Mouse (Mus musculus) granulocyte monocyte progenitor cell, adult 5-6 weeks (primary cell): ENCODE measurements around the gene Efna4. TPM values are rescaled to one million over a fixed set of nuclear protein-coding genes. Genes with fewer than 3 reads are reported as not detected.
A peak's percentile ranks its signal among the peaks of the same experiment; 100 is the strongest.

ENCODE experiments used
- ATAC-seq: replicated peaks from 2 replicates; pipeline ENCODE4 v1.8.0; 2016; ENCODE audit warnings: mild to moderate bottlenecking, moderate TSS enrichment, inconsistent platforms; ENCODE audit not compliant: poor library complexity, severe bottlenecking
- total RNA-seq, 2 experiments: library from RNA; stranded (forward) in 1 of 2; stranded (reverse) in 1 of 2; fragments of 200-712, 200-1000 nt in 1 of 2; fragments of >200 nt in 1 of 2; fragmentation: Nextera tagmentation in 1 of 2; gene quantifications; 2 replicates each; pipeline ENCODE4 v1.2.3; 2014 to 2017

Efna4 gene
- total RNA-seq (2014; fragmentation: Nextera tagmentation) (0.66 and 2.1 TPM in 2 replicates), total RNA-seq (2017) (not detected in 2 replicates)

DNA sequence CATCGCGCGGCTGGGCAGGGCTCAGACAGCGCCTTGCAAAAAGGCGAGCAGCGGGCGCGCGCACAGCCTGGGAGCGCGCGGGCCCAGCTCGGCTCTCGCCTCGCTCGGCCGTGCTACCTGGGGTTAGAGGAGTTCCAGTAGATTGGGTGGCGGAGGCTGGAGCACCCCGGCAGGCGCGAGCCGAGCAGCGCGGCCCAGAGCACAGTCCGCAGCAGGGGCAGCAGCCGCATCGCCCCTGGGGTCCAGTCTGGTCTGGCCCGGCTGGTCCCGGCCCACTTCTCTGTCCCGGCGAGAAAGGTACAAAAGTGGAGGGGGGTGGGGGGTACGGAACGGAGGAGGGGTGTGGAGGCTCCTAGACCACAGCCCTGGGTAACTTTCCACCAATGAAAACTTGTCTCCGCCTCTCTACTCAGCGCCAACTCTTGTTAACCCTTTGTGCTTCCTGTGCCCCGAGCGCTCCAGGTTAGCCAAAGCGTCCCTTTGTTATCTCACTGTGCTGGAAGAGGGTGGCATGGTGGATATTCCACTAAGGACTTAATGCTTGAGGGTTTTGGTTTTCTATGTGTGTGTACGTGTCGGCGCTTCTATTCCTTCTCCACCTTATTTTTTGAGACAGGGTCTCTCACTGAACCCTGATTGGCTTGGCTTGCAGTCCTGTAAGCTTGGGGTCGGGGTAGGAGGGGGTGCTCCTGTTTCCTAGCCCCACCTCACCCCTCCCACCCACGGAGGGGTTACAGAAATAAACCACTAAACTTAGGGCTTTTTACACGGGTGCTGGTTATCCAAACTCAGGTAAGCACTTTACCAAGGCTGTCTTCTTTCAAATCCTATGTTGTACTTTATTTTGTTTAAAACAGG, at the start of gene Efna4:
TSS of gene Efna4 (minus strand) at position 308 of the 858 bp plus-strand sequence.
- peak; percentile 29 for ATAC-seq

- no peak for ATAC-seq
Measured at GRCm38 (mm10) chr3:89386438-89387420, 48.9 kb upstream of the Efna4 start.

DNA sequence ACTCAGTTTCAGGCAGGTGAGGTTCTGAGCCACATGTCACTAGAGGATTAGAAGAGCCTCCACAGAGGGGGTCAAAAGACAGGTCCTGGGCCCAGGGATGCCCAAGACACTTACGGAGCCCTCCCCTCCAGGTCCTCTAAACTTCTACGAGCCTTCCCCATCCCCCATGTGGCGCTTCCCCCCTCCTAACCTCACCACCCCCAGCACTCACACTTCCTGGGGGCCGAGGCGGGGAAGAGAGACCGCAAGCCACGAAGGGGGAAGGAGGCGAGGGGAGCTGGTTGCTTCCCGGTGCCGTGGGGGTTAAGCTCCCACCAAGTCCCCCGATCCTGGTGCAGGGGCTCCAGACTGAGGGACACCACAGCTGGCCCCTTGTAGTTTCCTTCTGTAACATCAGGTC, 47.6 kb upstream of the Efna4 start:
- peak; percentile 31 for ATAC-seq

- no peak for ATAC-seq
Measured at GRCm38 (mm10) chr3:89384331-89385076, 46.7 kb upstream of the Efna4 start.

GRCm38 (mm10) chr3:89383651-89384255, 45.9 kb upstream of the Efna4 start:
- no peak for ATAC-seq

DNA sequence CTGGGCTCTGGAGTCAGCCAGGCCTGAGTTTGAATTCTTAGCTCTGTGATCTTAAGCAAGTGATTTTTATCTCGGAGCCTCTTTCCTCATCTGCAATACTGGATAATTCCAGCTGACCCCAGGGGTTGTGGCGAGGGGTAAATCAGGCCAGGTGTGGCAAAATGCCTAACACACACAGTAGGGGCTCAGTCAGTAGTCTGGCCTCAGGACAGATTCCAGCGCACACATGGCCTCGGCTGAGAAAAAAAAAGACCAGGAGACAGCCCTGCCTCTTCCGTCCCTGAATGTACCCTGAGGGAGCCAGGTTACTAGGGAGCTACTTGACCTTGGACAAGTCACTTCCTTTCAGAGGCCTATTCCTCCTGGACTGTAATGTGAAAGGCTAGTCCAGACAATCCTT, 45.1 kb upstream of the Efna4 start:
- no peak for ATAC-seq

DNA sequence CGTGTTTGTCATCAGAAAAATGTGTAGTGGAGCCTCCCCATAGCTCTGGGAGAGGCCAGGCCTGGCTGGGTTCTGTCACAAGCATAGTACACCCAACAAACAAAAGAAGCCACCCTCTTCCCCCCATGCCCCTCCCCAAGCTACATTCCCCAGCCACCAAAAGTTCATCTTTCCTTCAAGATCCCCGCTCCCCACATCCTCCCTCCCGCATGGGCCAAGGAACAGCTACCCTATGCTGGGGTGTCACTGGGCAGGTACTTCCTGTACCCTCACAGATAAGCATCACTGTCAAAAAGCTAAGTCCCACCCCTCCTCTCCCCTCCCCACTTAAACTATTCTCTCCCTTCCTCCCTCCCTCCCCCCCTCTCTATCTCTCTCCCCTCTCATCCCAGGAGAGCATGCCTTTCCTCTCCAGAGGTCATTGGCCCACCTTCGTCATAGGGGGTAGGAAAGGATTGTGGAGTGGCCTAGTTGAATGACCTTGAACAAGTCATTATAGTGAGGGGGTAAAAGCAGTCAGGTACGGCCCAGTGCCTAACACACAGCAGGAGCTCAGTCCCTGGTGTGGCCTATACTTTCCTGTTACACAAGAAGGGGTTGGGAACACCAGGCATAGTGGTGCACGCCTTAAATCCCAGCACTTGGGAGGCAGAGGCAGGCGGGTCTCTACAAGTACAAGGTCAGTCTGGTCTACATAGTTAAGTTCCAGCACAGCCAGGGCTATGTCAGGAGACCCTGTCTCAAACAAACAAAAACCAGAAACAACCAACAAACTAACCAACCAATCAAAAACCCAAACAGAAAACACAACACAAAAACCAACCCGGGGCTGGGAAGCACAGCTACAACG, 44.4 kb upstream of the Efna4 start:
- no peak for ATAC-seq

DNA sequence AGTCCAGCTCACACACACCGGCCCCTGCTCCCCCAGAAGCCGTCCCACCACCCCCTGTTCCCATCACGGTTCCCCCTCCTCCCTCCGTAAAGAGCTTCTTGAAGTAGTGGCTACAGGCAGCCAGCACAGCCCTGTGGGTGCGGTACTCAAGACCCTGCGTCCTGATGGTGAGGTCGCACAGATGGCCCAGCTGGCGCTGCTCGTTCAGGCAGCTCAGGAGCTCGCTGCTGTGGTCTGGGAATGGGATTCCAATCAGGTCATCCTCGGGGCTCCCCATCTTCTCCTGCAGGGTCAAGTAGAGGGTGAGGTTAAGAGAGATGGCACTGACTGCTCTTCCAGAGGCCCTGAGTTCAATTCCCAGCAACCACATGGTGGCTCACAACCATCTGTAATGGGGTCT, 43.4 kb upstream of the Efna4 start:
- no peak for ATAC-seq

- ATAC-seq: no peak
Measured at GRCm38 (mm10) chr3:89380711-89381110, 42.9 kb upstream of the Efna4 start.

- no peak for ATAC-seq
Measured at GRCm38 (mm10) chr3:89380291-89380690, 42.5 kb upstream of the Efna4 start.

- no peak for ATAC-seq
Measured at GRCm38 (mm10) chr3:89379388-89380131, 41.7 kb upstream of the Efna4 start.

- peak; percentile 78 for ATAC-seq
Measured at GRCm38 (mm10) chr3:89378394-89379067, 40.7 kb upstream of the Efna4 start.

- ATAC-seq: no peak
Measured at GRCm38 (mm10) chr3:89377831-89378230, 40.0 kb upstream of the Efna4 start.

DNA sequence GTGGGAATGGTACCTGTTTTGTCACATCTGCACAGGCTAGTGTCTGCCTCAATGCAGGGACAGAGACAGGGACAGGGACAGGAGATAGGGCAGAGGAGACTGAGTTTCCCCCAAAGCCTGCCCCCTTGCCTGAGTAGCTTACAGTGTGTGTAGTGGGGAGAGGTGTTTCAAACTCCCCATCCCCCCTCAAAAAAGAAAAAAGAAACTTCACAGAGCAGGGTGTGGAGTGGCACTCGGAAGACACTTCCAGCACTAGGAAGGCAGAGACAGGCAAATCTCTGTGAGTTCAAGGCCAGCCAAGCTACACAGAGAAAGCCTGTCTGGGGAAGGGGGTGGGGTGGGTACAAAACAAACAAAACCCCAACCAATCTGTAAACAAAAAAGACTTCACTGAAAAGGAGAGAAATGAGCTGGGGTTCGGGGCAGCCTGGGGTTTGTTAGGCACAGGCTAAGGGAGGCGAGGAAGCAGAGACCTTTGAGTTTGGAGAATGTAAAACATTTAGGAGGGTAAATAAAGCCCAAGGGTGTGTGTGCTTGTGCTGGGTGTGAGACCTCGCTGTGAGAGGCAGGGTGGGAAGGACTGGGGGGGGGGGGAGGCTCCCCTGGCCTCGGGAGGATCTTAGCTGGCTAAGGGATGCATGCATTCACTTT, 35.9 kb upstream of the Efna4 start:
- no peak for ATAC-seq

GRCm38 (mm10) chr3:89367338-89367737, 29.5 kb upstream of the Efna4 start:
- no peak for ATAC-seq

DNA sequence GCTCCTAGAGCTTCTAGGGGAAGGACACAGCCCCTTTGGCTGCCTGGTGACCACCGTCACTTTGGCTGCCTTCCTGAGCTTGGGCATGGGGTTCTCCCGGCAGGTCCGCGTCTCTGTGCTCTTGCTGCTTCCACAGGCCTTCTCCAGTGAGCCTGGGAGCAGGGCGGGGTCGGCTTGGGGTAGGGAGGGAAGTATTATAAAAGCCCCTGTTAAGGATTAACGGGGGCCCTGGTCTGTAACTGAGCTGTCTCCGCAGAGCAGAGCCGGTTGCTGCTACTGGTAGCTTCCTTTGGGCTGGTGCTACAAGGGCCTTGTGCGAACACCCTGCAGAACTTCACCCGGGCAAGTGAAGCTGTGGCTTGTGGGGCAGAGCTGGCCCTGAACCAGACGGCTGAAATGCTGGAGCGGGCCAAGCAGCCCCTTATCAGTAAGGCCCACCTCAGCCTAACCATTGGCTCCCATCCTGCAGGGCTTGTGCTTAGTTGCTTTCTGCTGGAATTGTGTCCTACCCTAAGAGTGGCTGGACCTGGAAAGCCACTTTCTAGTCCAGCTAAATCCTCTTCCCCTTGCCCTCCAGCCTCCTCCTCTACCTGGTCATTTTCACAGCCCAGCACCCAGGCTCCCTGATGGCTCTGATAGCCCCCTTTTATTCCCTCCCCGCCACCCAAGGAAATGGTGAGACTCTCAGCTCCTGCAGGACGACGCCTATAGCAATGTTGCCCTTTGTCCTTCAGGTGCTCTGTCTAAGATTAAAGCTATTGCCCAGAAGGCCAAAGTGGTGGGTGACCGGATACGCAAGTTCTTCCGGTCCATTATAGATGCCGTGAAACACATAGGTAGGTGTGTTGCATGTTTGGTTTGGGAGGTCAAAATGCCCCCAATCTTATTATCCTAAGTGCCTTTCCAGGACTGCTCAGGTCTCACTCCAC, 27.9 kb upstream of the Efna4 start:
- ATAC-seq: no peak
